Mouse (Mus musculus) thymus, adult 18-20 months (tissue): Measurements from ENCODE around the gene Nagpa.
"Not testable (repeated sequence)": the region's sequence is repeated elsewhere in the genome, so short reads cannot be mapped to it uniquely, and the experiment has no call there.

Experiments
- DNase-seq, 2 experiments: peaks; one replicate each; pipeline ENCODE4 v3.0.0; 2022; ENCODE audit warnings: mixed read lengths in 2 of 2

Nagpa gene

GRCm38 (mm10) chr16:5203668-5204433, at the start of gene Nagpa:
Gene Nagpa, minus strand, starts transcription at chr16:5204012.
- DNase-seq = peak; percentile 54 to 65

- no peak for DNase-seq
These were observed 48.4 kb upstream of the Nagpa start for GRCm38 (mm10) chr16:5252260-5252659.

- DNase-seq = no peak
These were observed 47.1 kb upstream of the Nagpa start for GRCm38 (mm10) chr16:5250891-5251290.

- no peak for DNase-seq
These were observed 40.6 kb upstream of the Nagpa start for GRCm38 (mm10) chr16:5244411-5244810.

GRCm38 (mm10) chr16:5242882-5243281, 39.1 kb upstream of the Nagpa start:
- no peak for DNase-seq

- DNase-seq = no peak
These were observed 38.5 kb upstream of the Nagpa start for GRCm38 (mm10) chr16:5242355-5242754.

GRCm38 (mm10) chr16:5233418-5234313, 29.9 kb upstream of the Nagpa start, which contains the start of gene Alg1:
Gene Alg1, plus strand, starts transcription at chr16:5233621.
- DNase-seq = peak; percentile 81 to 87

GRCm38 (mm10) chr16:5232982-5233381, 29.2 kb upstream of the Nagpa start:
- no peak for DNase-seq

- not testable (repeated sequence) for DNase-seq
These were observed 24.3 kb upstream of the Nagpa start for GRCm38 (mm10) chr16:5228103-5228502.

- DNase-seq = not testable (repeated sequence)
These were observed 23.7 kb upstream of the Nagpa start for GRCm38 (mm10) chr16:5227501-5227900.

- not testable (repeated sequence) for DNase-seq
These were observed 22.7 kb upstream of the Nagpa start for GRCm38 (mm10) chr16:5226534-5226933.

- no peak for DNase-seq
These were observed 18.3 kb upstream of the Nagpa start, which contains the start of gene AU021092 for GRCm38 (mm10) chr16:5222140-5222539. Gene AU021092, minus strand, starts transcription at chr16:5222299.

- DNase-seq = no peak
These were observed 17.6 kb upstream of the Nagpa start for GRCm38 (mm10) chr16:5221403-5221802.

GRCm38 (mm10) chr16:5217341-5218133, 13.7 kb upstream of the Nagpa start:
- DNase-seq = no peak

GRCm38 (mm10) chr16:5216686-5217085, 12.9 kb upstream of the Nagpa start:
- no peak for DNase-seq

GRCm38 (mm10) chr16:5214126-5214525, 10.3 kb upstream of the Nagpa start:
- no peak for DNase-seq

- no peak for DNase-seq
These were observed 8.3 kb upstream of the Nagpa start for GRCm38 (mm10) chr16:5212150-5212549.

- DNase-seq = no peak
These were observed 6.6 kb upstream of the Nagpa start for GRCm38 (mm10) chr16:5210365-5210764.

GRCm38 (mm10) chr16:5206051-5206450, 2.2 kb upstream of the Nagpa start:
- no peak for DNase-seq

GRCm38 (mm10) chr16:5205431-5205970, 1.7 kb upstream of the Nagpa start:
- DNase-seq = no peak

GRCm38 (mm10) chr16:5203200-5203599, 612 bp downstream of the Nagpa start:
- peak; percentile 17 to 24 for DNase-seq

GRCm38 (mm10) chr16:5202681-5203080, 1.1 kb downstream of the Nagpa start:
- DNase-seq = peak in 1 of 2 experiments; percentile 12
